11 mouse cellular contexts compared by ENCODE assay signal in genomic region chr2:27779291-27779866, GRCm38 (mm10).
DNase-seq lines count a peak whose midpoint lies in the region.
"Had no signal": no experiment of that assay in that cellular context is flagged by ENCODE, and none has a peak within 500 bp of the region (broad histone marks: within the 10 kb centered on the region; RNA-seq: fewer than 3 reads in every experiment).

No protein-coding gene starts in this region.

- peak; percentile 66 for DNase-seq in heart, postnatal 14 days
- DNase-seq in heart, adult 9 months (ENCODE audit: low spot score in 2 of 2), result no peak
- DNase-seq in testis, postnatal 10 days (ENCODE audit: low spot score), result peak; percentile 58
- DNase-seq in testis, postnatal 14 days (ENCODE audit: low spot score), result no peak
- peak; percentile 63 for DNase-seq in gastrocnemius, postnatal 14 days
- no peak for DNase-seq in thymus, postnatal 10 days (ENCODE audit: low spot score in 2 of 2)
- no peak for DNase-seq in right cerebral cortex, postnatal 4 days
- DNase-seq: adrenal gland, adult 8-10 months; cerebellum, adult 11 months; cerebellum, postnatal 25 days; kidney, adult 9 months had no signal

- intact Hi-C loops in heart, postnatal 14 days (cut with DNase I), result loop anchor here (2.0 kb wide), 1 partner anchor 17 kb away; no protein-coding TSS in a partner anchor
- intact Hi-C loops in gastrocnemius, postnatal 14 days (cut with DNase I; ENCODE audit: low total_unique reads), result no loop called here

Comparison
In these comparisons a context has a peak if more than half of its experiments do, and no peak if none do; other contexts are left out.
1. DNase-seq: peak in heart, postnatal 14 days (2 of 2), testis, postnatal 10 days (single experiment) and gastrocnemius, postnatal 14 days (single experiment); none in heart, adult 9 months (0 of 2), testis, postnatal 14 days (single experiment), thymus, postnatal 10 days (0 of 2) and right cerebral cortex, postnatal 4 days (single experiment).